Mouse (Mus musculus): ENCODE results near the gene Hoxa6. TPM values are rescaled to one million over a fixed set of nuclear protein-coding genes. Genes with fewer than 3 reads are reported as not detected.

Hoxa6 gene
- total and polyA plus RNA-seq, 3 experiments, result 0.58 to 2.2 (median 2.1) TPM

DNA sequence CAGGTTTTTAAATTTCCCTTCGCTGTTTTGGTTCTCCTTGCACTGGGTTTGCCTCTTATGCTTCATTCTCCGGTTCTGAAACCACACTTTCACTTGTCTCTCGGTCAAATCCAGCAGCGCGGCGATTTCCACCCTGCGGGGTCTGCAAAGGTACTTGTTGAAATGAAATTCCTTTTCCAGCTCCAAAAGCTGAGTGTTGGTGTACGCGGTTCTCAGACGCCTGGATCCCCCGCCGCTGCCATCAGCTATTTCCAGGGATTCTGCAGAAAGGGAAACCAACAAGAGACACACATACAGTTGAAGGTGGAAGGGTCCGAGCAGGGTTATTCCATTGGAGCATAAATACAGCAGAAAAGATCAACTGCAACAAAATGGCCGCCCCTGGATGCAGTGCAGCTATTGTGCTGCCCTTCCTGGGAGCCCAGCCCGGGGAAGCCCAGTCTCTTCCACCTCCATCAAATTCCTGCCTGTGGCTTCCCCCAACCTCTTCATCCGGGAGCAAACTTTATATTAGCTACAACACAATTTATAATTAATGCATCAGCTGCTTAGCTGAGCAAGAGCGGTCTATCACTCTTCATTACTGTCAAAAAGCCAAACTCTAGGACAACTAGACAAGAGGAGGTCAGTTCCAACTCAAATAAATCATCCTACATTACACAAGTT is 45.0 kb downstream of the Hoxa6 start:
- H3K9me3 ChIP-seq (replicated peaks; ENCODE audit: low read length), result no peaks in the 10 kb centered on the region
- DNase-seq (ENCODE audit: extremely low read depth), result no peak
- dilution Hi-C loops (cut with MboI; ENCODE audit: extremely low pct_ligation_motif_present, extremely low pct_unique_long_range_greater_than_20kb, low sequenced_read_pairs), result no loop called here
- no peak overlapping the region for H3K4me3 ChIP-seq (replicated peaks in 1 of 3; ENCODE audit: low read depth in 2 of 3, low read length in 2 of 3, poor library complexity in 1 of 3)
- H3K27me3 ChIP-seq (replicated peaks), result no peaks in the 10 kb centered on the region
- H3K36me3 ChIP-seq (replicated peaks in 1 of 2; ENCODE audit: control insufficient read depth in 1 of 2, insufficient read depth in 1 of 2, low read length in 1 of 2), result peaks cover 6 to 43% of the 10 kb centered on the region in 2 experiments
- TF ChIP-seq CHD2 (IDR thresholded peaks at IDR 0.05; ENCODE audit: low read length), result no peak
- TF ChIP-seq POLR2A (IDR thresholded peaks at IDR 0.05; ENCODE audit: low read depth, low read length), result no peak
- no peak overlapping the region for H3K27ac ChIP-seq (ENCODE audit: insufficient read depth, low read depth)
- H3K4me1 ChIP-seq (ENCODE audit: control insufficient read depth in 1 of 2, insufficient read depth in 2 of 2), result peaks cover 0 to 10% of the 10 kb centered on the region in 2 experiments; a peak in 2 of 4 replicates
- in situ Hi-C loops (cut with MboI; ENCODE audit: low pct_ligation_motif_present, low pct_unique_long_range_greater_than_20kb, low sequenced_read_pairs), result no loop called here
- no peak overlapping the region for H3K9ac ChIP-seq (ENCODE audit: insufficient read depth, low read depth)
- no peak overlapping the region for H3K4me2 ChIP-seq (ENCODE audit: insufficient read depth, low read depth, poor library complexity, severe bottlenecking)
- H3K79me2 ChIP-seq (replicated peaks; ENCODE audit: control insufficient read depth, extremely low read depth, insufficient read depth, poor library complexity, severe bottlenecking), result peaks cover 7% of the 10 kb centered on the region; the same call in 1 of the 2 replicates

DNA sequence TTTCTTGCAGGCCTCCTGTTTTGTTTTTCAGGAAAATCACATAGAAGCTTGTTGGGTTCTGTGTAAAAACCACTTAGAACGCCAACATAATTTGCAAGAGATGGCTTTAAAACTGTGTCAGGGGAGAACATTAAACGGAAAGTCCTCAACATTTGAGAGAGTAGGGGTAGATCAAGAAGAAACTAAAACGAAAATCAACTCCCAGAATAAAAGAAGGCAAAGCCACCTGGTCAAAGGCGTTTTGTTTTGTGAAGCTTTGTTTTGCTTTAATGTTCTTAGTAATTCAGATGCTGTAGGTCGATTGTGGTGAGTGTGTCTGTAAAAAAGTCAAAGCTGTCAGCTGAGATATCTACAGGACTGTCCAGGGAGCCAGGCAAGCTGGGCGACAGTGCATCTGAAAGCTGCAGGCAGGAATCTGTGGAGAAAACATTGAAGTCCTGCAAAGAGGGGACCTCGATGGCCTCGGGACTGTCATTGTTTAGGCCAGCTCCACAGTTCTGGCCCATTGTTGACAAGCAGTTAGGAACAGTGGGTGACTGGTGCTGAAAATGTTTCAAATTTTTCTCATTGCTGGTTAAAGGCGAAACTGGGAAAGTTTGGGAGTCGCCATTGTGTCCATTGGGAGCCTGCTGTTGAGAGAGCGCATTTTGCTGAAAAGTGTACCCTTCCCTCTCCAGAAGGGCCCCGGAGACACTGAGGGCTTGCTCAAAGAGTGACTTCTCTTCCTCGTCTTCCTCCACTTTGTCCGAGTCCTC is 45.7 kb downstream of the Hoxa6 start:
- Histone ChIP-seq H3K36me3 (replicated peaks in 1 of 2; ENCODE audit: control insufficient read depth in 1 of 2, insufficient read depth in 1 of 2, low read length in 1 of 2) (peaks cover 6 to 38% of the 10 kb centered on the region in 2 experiments), H3K9ac (ENCODE audit: insufficient read depth, low read depth) (no peak overlapping the region), H3K9me3 (replicated peaks; ENCODE audit: low read length) (no peaks in the 10 kb centered on the region), H3K4me1 (ENCODE audit: control insufficient read depth in 1 of 2, insufficient read depth in 2 of 2) (peaks cover 0 to 12% of the 10 kb centered on the region in 2 experiments; a peak in 2 of 4 replicates), H3K79me2 (replicated peaks; ENCODE audit: control insufficient read depth, extremely low read depth, insufficient read depth, poor library complexity, severe bottlenecking) (peaks cover 7% of the 10 kb centered on the region; the same call in 1 of the 2 replicates), H3K4me2 (ENCODE audit: insufficient read depth, low read depth, poor library complexity, severe bottlenecking) (no peak overlapping the region), H3K4me3 (replicated peaks in 1 of 3; ENCODE audit: low read depth in 2 of 3, low read length in 2 of 3, poor library complexity in 1 of 3) (no peak overlapping the region), H3K27ac (ENCODE audit: insufficient read depth, low read depth) (no peak overlapping the region), H3K27me3 (replicated peaks) (no peaks in the 10 kb centered on the region)
- DNase-seq (ENCODE audit: extremely low read depth), result no peak
- dilution Hi-C loops (cut with MboI; ENCODE audit: extremely low pct_ligation_motif_present, extremely low pct_unique_long_range_greater_than_20kb, low sequenced_read_pairs) (no loop called here), in situ Hi-C loops (cut with MboI; ENCODE audit: low pct_ligation_motif_present, low pct_unique_long_range_greater_than_20kb, low sequenced_read_pairs) (no loop called here)
- TF ChIP-seq MYC (IDR thresholded peaks at IDR 0.05; ENCODE audit: low read depth, low read length) (no peak), USF1 (IDR thresholded peaks at IDR 0.05; ENCODE audit: low read depth, low read length) (no peak), CTCF (conservative IDR thresholded peaks at IDR 0.05 in 1 of 2, IDR thresholded peaks at IDR 0.05 in 1 of 2; ENCODE audit: low read depth in 2 of 2, low read length in 2 of 2) (no peak), NRF1 (IDR thresholded peaks at IDR 0.05; ENCODE audit: low read depth, low read length) (no peak), BHLHE40 (IDR thresholded peaks at IDR 0.05; ENCODE audit: low read depth, low read length) (no peak), EP300 (IDR thresholded peaks at IDR 0.05; ENCODE audit: low read length) (no peak), SMC3 (IDR thresholded peaks at IDR 0.05; ENCODE audit: low read depth, low read length) (no peak), UBTF (IDR thresholded peaks at IDR 0.05; ENCODE audit: low read depth, low read length) (no peak), POLR2AphosphoS2 (IDR thresholded peaks at IDR 0.05; ENCODE audit: low read depth, low read length) (no peak), IRF4 (IDR thresholded peaks at IDR 0.05; ENCODE audit: low read depth, low read length) (no peak), SIN3A (IDR thresholded peaks at IDR 0.05; ENCODE audit: low read length) (no peak), TCF12 (IDR thresholded peaks at IDR 0.05; ENCODE audit: low read depth, low read length) (no peak), RAD21 (IDR thresholded peaks at IDR 0.05; ENCODE audit: low read depth, low read length) (no peak), JUND (conservative IDR thresholded peaks at IDR 0.05; ENCODE audit: low read depth, low read length) (no peak), E2F4 (IDR thresholded peaks at IDR 0.05; ENCODE audit: insufficient replicate concordance, low read depth, low read length) (no peak), ZKSCAN1 (IDR thresholded peaks at IDR 0.05; ENCODE audit: borderline replicate concordance, low read depth, low read length) (no peak), MAFK (IDR thresholded peaks at IDR 0.05; ENCODE audit: insufficient replicate concordance, low read length) (no peak), NELFE (IDR thresholded peaks at IDR 0.05; ENCODE audit: low read depth, low read length) (no peak), MAZ (IDR thresholded peaks at IDR 0.05; ENCODE audit: low read depth, low read length) (no peak)

All from CH12.LX (cell line).